Comparison of ENCODE assay signal across 9 mouse cellular contexts in the genomic region with DNA sequence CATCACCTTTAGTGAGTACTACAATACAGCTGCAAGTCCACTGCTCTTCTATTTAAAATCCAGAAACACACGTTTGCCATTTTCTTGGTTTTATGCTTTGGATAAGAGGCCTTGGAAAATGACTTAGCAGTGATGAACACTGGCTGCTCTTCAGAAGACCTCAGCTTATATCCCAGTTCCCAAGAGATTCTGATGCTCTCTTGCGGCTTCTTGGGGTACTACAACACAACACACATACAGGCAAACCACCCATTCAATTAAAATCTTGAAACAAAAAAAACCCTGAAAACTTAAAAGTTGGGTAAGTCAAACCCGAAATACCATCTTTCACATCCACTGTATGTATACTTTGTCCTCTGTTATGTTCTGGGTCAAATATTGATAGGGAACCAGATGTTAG. TPM values are rescaled to one million over a fixed set of nuclear protein-coding genes. Genes with fewer than 3 reads are reported as not detected.
DNase-seq lines count a peak whose midpoint lies in the region; ATAC-seq and TF ChIP-seq lines count a peak whose summit lies in the region.
"Had no signal": no experiment of that assay in that cellular context is flagged by ENCODE, and none has a peak within 500 bp of the region (broad histone marks: within the 10 kb centered on the region; RNA-seq: fewer than 3 reads in every experiment).

No protein-coding gene starts in this region.

- TF ChIP-seq EP300 in heart, postnatal 0 days (IDR thresholded peaks at IDR 0.05; ENCODE audit: low read depth): no peak
- TF ChIP-seq EP300 in liver, embryonic 14.5 days (IDR thresholded peaks at IDR 0.05; ENCODE audit: low read depth): no peak

- no peak overlapping the region for H3K9ac ChIP-seq in heart, postnatal 0 days (replicated peaks; ENCODE audit: low read depth, low read length)
- no peak overlapping the region for H3K9ac ChIP-seq in heart, embryonic 11.5 days (ENCODE audit: low read depth, low read length)
- H3K9ac ChIP-seq in liver, embryonic 14.5 days (replicated peaks): no peak overlapping the region
- H3K9ac ChIP-seq in liver, embryonic 11.5 days (ENCODE audit: low read depth, low read length): no peak overlapping the region
- H3K9ac ChIP-seq: liver, embryonic 15.5 days; neural tube, embryonic 12.5 days had no signal

- peak; percentile 50 for TF ChIP-seq CTCF in heart, postnatal 0 days (IDR thresholded peaks at IDR 0.05; ENCODE audit: low read depth)
- peak; percentile 42 for TF ChIP-seq CTCF in liver, embryonic 14.5 days (IDR thresholded peaks at IDR 0.05; ENCODE audit: low read depth)

- no peak overlapping the region for H3K4me3 ChIP-seq in heart, postnatal 0 days (ENCODE audit: low read depth, low read length)
- no peak overlapping the region for H3K4me3 ChIP-seq in heart, embryonic 11.5 days (ENCODE audit: low read depth, low read length)
- no peak overlapping the region for H3K4me3 ChIP-seq in liver, embryonic 14.5 days (ENCODE audit: insufficient read depth in 1 of 2, low read depth in 2 of 2, low read length in 2 of 2)
- no peak overlapping the region for H3K4me3 ChIP-seq in liver, embryonic 11.5 days (ENCODE audit: low read depth, low read length)
- H3K4me3 ChIP-seq: liver, embryonic 15.5 days; neural tube, embryonic 12.5 days had no signal

- no peak for ATAC-seq in heart, postnatal 0 days (ENCODE audit: insufficient read depth, low read depth)
- no peak for ATAC-seq in heart, embryonic 11.5 days (replicated peaks; ENCODE audit: insufficient number of reproducible peaks, low FRiP score, low TSS enrichment)
- ATAC-seq in liver, embryonic 14.5 days (ENCODE audit: insufficient read depth): no peak
- no peak for ATAC-seq in liver, embryonic 11.5 days (replicated peaks; ENCODE audit: low FRiP score)

- H3K27ac ChIP-seq in heart, postnatal 0 days (ENCODE audit: low read depth): no peak overlapping the region
- H3K27ac ChIP-seq in heart, embryonic 11.5 days (ENCODE audit: low read depth, low read length): no peak overlapping the region
- no peak overlapping the region for H3K27ac ChIP-seq in liver, embryonic 14.5 days
- H3K27ac ChIP-seq in liver, embryonic 11.5 days (ENCODE audit: low read depth, low read length): no peak overlapping the region
- H3K27ac ChIP-seq: liver, embryonic 15.5 days; neural tube, embryonic 12.5 days had no signal

- 56% methylated on average over 3 of the region's 3 CpGs for WGBS in heart, postnatal 0 days
- 64% methylated on average over 3 of the region's 3 CpGs for WGBS in heart, embryonic 11.5 days (ENCODE audit: insufficient replicate concordance)
- 52% methylated on average over 3 of the region's 3 CpGs for WGBS in liver, embryonic 14.5 days (ENCODE audit: insufficient replicate concordance)
- 66% methylated on average over 3 of the region's 3 CpGs for WGBS in liver, embryonic 11.5 days

- H3K27me3 ChIP-seq in heart, postnatal 0 days (ENCODE audit: control insufficient read depth, insufficient read depth, low read length): no peaks in the 10 kb centered on the region
- no peaks in the 10 kb centered on the region for H3K27me3 ChIP-seq in heart, embryonic 11.5 days (ENCODE audit: control insufficient read depth, insufficient read depth, low read length)
- no peaks in the 10 kb centered on the region for H3K27me3 ChIP-seq in liver, embryonic 14.5 days (ENCODE audit: control insufficient read depth, insufficient read depth, low read length)
- no peaks in the 10 kb centered on the region for H3K27me3 ChIP-seq in liver, embryonic 11.5 days (replicated peaks; ENCODE audit: control insufficient read depth, insufficient read depth, low read length)
- H3K27me3 ChIP-seq: liver, embryonic 15.5 days; neural tube, embryonic 12.5 days had no signal

- no peak for DNase-seq in heart, postnatal 0 days (ENCODE audit: low spot score)
- DNase-seq in liver, embryonic 14.5 days (ENCODE audit: low read depth in 3 of 3, low spot score in 3 of 3): no peak
- no peak for DNase-seq in liver, embryonic 11.5 days (ENCODE audit: low spot score)
- DNase-seq in ES-CJ7 (ENCODE audit: low read depth, low spot score): peak; percentile 60
- peak; percentile 67 for DNase-seq in induced T-regulatory cell, adult 2 months (ENCODE audit: low read depth)
- DNase-seq in gastrocnemius, postnatal 25 days: no peak

- H3K36me3 ChIP-seq in heart, postnatal 0 days (replicated peaks; ENCODE audit: control insufficient read depth, insufficient read depth, low read length): peaks cover 68% of the 10 kb centered on the region
- peaks cover 33% of the 10 kb centered on the region for H3K36me3 ChIP-seq in heart, embryonic 11.5 days (ENCODE audit: control insufficient read depth, insufficient read depth, low read length)
- peaks cover 18% of the 10 kb centered on the region for H3K36me3 ChIP-seq in liver, embryonic 14.5 days (replicated peaks; ENCODE audit: control insufficient read depth, insufficient read depth, low read depth)
- peaks cover 54% of the 10 kb centered on the region for H3K36me3 ChIP-seq in liver, embryonic 11.5 days (ENCODE audit: control insufficient read depth, insufficient read depth, low read length)

- H3K4me2 ChIP-seq in heart, postnatal 0 days (ENCODE audit: low read depth, low read length): no peak overlapping the region
- H3K4me2 ChIP-seq in heart, embryonic 11.5 days: no peak overlapping the region
- H3K4me2 ChIP-seq in liver, embryonic 14.5 days (ENCODE audit: low read depth): no peak overlapping the region
- no peak overlapping the region for H3K4me2 ChIP-seq in liver, embryonic 11.5 days
- H3K4me2 ChIP-seq: liver, embryonic 15.5 days; neural tube, embryonic 12.5 days had no signal

- H3K9me3 ChIP-seq in heart, postnatal 0 days (replicated peaks; ENCODE audit: control insufficient read depth, low read length): no peaks in the 10 kb centered on the region
- no peaks in the 10 kb centered on the region for H3K9me3 ChIP-seq in heart, embryonic 11.5 days (replicated peaks; ENCODE audit: control insufficient read depth, low read length)
- no peaks in the 10 kb centered on the region for H3K9me3 ChIP-seq in liver, embryonic 14.5 days (ENCODE audit: control insufficient read depth, low read length)
- H3K9me3 ChIP-seq in liver, embryonic 11.5 days (ENCODE audit: control insufficient read depth, low read length): no peaks in the 10 kb centered on the region
- H3K9me3 ChIP-seq: liver, embryonic 15.5 days; neural tube, embryonic 12.5 days had no signal

- H3K4me1 ChIP-seq in heart, postnatal 0 days (ENCODE audit: control insufficient read depth, insufficient read depth): peaks cover 5% of the 10 kb centered on the region
- peaks cover 6% of the 10 kb centered on the region for H3K4me1 ChIP-seq in heart, embryonic 11.5 days (ENCODE audit: control insufficient read depth, insufficient read depth, low read length)
- peaks cover 3 to 4% of the 10 kb centered on the region in 2 experiments for H3K4me1 ChIP-seq in liver, embryonic 14.5 days (replicated peaks; ENCODE audit: control insufficient read depth in 2 of 2, insufficient read depth in 2 of 2, low read length in 1 of 2)
- H3K4me1 ChIP-seq in liver, embryonic 11.5 days (replicated peaks; ENCODE audit: control insufficient read depth, insufficient read depth, low read length): peaks cover 6% of the 10 kb centered on the region

RNA-seq across cellular contexts. Expression of a gene that starts 5.2 kb away (rescaled TPM):
- total RNA-seq in heart, postnatal 0 days (2014; rRNA removed; ENCODE audit: low replicate concordance): 29.8 and 66.1 TPM in 2 replicates
- 54.2 and 56.5 TPM in 2 replicates for polyA plus RNA-seq in heart, postnatal 0 days (2015; fragmentation: Nextera tagmentation; extraction: Ambion mirVana)
- 70.2 and 81.4 TPM in 2 replicates for polyA plus RNA-seq in heart, embryonic 11.5 days (2014; fragmentation: Nextera tagmentation; extraction: Ambion mirVana)
- 25.2 and 40.4 TPM in 2 replicates for polyA plus RNA-seq in liver, embryonic 14.5 days (2012; rRNA removed)
- polyA plus RNA-seq in liver, embryonic 14.5 days (2014; fragmentation: Nextera tagmentation; extraction: Ambion mirVana): 15.0 and 18.3 TPM in 2 replicates
- polyA plus RNA-seq in liver, embryonic 11.5 days (2014; fragmentation: Nextera tagmentation; extraction: Ambion mirVana): 56.1 and 58.6 TPM in 2 replicates
- total RNA-seq in gastrocnemius, postnatal 25 days (2021): 10 to 100 TPM; 24.9 to 29.4 TPM

RNA-seq across cellular contexts. Expression of a gene that starts 5.5 kb away (rescaled TPM):
- 42.1 and 51.4 TPM in 2 replicates for total RNA-seq in heart, postnatal 0 days (2014; rRNA removed; ENCODE audit: low replicate concordance)
- 44.1 and 45.8 TPM in 2 replicates for polyA plus RNA-seq in heart, postnatal 0 days (2015; fragmentation: Nextera tagmentation; extraction: Ambion mirVana)
- 46.4 and 54.3 TPM in 2 replicates for polyA plus RNA-seq in heart, embryonic 11.5 days (2014; fragmentation: Nextera tagmentation; extraction: Ambion mirVana)
- polyA plus RNA-seq in liver, embryonic 14.5 days (2012; rRNA removed): 21.0 and 22.2 TPM in 2 replicates
- polyA plus RNA-seq in liver, embryonic 14.5 days (2014; fragmentation: Nextera tagmentation; extraction: Ambion mirVana): 25.7 and 27.2 TPM in 2 replicates
- 44.7 and 45.7 TPM in 2 replicates for polyA plus RNA-seq in liver, embryonic 11.5 days (2014; fragmentation: Nextera tagmentation; extraction: Ambion mirVana)
- total RNA-seq in gastrocnemius, postnatal 25 days (2021): 10 to 100 TPM; 19.6 to 20.2 TPM

RNA-seq across cellular contexts. Expression of a gene that starts 17.9 kb away (rescaled TPM):
- total RNA-seq in heart, postnatal 0 days (2014; rRNA removed; ENCODE audit: low replicate concordance): 10.8 and 19.2 TPM in 2 replicates
- polyA plus RNA-seq in heart, postnatal 0 days (2015; fragmentation: Nextera tagmentation; extraction: Ambion mirVana): 12.5 and 13.6 TPM in 2 replicates
- 10.9 and 11.6 TPM in 2 replicates for polyA plus RNA-seq in heart, embryonic 11.5 days (2014; fragmentation: Nextera tagmentation; extraction: Ambion mirVana)
- polyA plus RNA-seq in liver, embryonic 14.5 days (2012; rRNA removed): 3.9 and 5.1 TPM in 2 replicates
- 4.6 and 5.0 TPM in 2 replicates for polyA plus RNA-seq in liver, embryonic 14.5 days (2014; fragmentation: Nextera tagmentation; extraction: Ambion mirVana)
- 9.9 and 10.2 TPM in 2 replicates for polyA plus RNA-seq in liver, embryonic 11.5 days (2014; fragmentation: Nextera tagmentation; extraction: Ambion mirVana)
- 1 to 10 TPM; 7.3 to 7.6 TPM for total RNA-seq in gastrocnemius, postnatal 25 days (2021)

RNA-seq across cellular contexts. Expression of a gene that starts 25.6 kb away (rescaled TPM):
- total RNA-seq in heart, postnatal 0 days (2014; rRNA removed; ENCODE audit: low replicate concordance): 23.5 and 41.7 TPM in 2 replicates
- polyA plus RNA-seq in heart, postnatal 0 days (2015; fragmentation: Nextera tagmentation; extraction: Ambion mirVana): 11.8 and 13.7 TPM in 2 replicates
- 44.6 and 47.8 TPM in 2 replicates for polyA plus RNA-seq in heart, embryonic 11.5 days (2014; fragmentation: Nextera tagmentation; extraction: Ambion mirVana)
- 3.2 and 3.3 TPM in 2 replicates for polyA plus RNA-seq in liver, embryonic 14.5 days (2012; rRNA removed)
- polyA plus RNA-seq in liver, embryonic 14.5 days (2014; fragmentation: Nextera tagmentation; extraction: Ambion mirVana): 2.7 and 3.4 TPM in 2 replicates
- polyA plus RNA-seq in liver, embryonic 11.5 days (2014; fragmentation: Nextera tagmentation; extraction: Ambion mirVana): 29.2 and 34.4 TPM in 2 replicates
- total RNA-seq in gastrocnemius, postnatal 25 days (2021): 1 to 10 TPM; 4.7 to 7.3 TPM

RNA-seq across cellular contexts. Expression of a gene that starts 39.2 kb away (rescaled TPM):
- 1.5 and 3.0 TPM in 2 replicates for total RNA-seq in heart, postnatal 0 days (2014; rRNA removed; ENCODE audit: low replicate concordance)
- polyA plus RNA-seq in heart, postnatal 0 days (2015; fragmentation: Nextera tagmentation; extraction: Ambion mirVana): 8.9 and 9.8 TPM in 2 replicates
- 5.8 and 6.4 TPM in 2 replicates for polyA plus RNA-seq in heart, embryonic 11.5 days (2014; fragmentation: Nextera tagmentation; extraction: Ambion mirVana)
- polyA plus RNA-seq in liver, embryonic 14.5 days (2012; rRNA removed): 13.1 and 22.2 TPM in 2 replicates
- polyA plus RNA-seq in liver, embryonic 14.5 days (2014; fragmentation: Nextera tagmentation; extraction: Ambion mirVana): 31.4 and 39.3 TPM in 2 replicates
- polyA plus RNA-seq in liver, embryonic 11.5 days (2014; fragmentation: Nextera tagmentation; extraction: Ambion mirVana): 49.4 and 49.7 TPM in 2 replicates
- 1 to 10 TPM; 1.6 to 4.2 TPM for total RNA-seq in gastrocnemius, postnatal 25 days (2021)

Comparison
In these comparisons a context has a peak if more than half of its experiments do, and no peak if none do; other contexts are left out.
1. DNase-seq: peak in ES-CJ7 (single experiment) and induced T-regulatory cell, adult 2 months (single experiment); none in heart, postnatal 0 days (single experiment), liver, embryonic 14.5 days (0 of 3), liver, embryonic 11.5 days (single experiment) and gastrocnemius, postnatal 25 days (single experiment).